Mouse (Mus musculus): ENCODE results near the gene Mrpl34. TPM values are rescaled to one million over a fixed set of nuclear protein-coding genes. Genes with fewer than 3 reads are reported as not detected.

Mrpl34 gene
- polyA plus RNA-seq, 1 experiment: 14.2 TPM

DNA sequence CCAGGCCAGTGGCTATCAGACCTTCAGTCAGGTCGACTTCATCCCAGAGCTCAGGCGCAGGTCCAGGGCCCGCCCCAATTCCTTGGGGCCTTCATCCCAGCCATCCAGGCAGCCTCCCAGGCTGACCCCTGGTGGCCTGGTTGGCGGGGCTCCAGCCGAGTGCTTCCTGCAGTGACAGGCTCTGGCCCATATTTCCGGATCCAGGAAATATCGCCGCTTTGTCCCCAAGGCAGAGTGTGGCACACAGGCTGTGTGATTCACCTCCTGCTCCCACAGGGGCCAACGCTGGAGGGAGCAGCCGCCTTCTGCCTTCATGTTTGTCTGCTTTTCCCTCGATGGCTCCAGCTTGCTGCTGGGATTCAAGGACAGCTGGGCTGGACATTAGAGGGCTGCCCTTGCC lies 31.7 kb downstream of the Mrpl34 start:
- Histone ChIP-seq H3K4me3 (ENCODE audit: control insufficient read depth, low read depth, low read length) (no peak overlapping the region), H3K36me3 (ENCODE audit: control insufficient read depth, insufficient read depth, low read length) (peaks cover 3% of the 10 kb centered on the region), H3K4me1 (ENCODE audit: control insufficient read depth, insufficient read depth, low read length) (peaks cover 8% of the 10 kb centered on the region), H3K27ac (ENCODE audit: control insufficient read depth, insufficient read depth, low read depth, low read length) (no peak overlapping the region; the same call in 1 of the 2 replicates), H3K27me3 (ENCODE audit: control insufficient read depth, insufficient read depth, low read length) (no peaks in the 10 kb centered on the region)
- TF ChIP-seq CTCF (IDR thresholded peaks at IDR 0.05; ENCODE audit: control insufficient read depth, insufficient read depth, insufficient replicate concordance, low read depth, low read length) (no peak), POLR2A (IDR thresholded peaks at IDR 0.05; ENCODE audit: control insufficient read depth, low read depth, low read length) (no peak)

DNA sequence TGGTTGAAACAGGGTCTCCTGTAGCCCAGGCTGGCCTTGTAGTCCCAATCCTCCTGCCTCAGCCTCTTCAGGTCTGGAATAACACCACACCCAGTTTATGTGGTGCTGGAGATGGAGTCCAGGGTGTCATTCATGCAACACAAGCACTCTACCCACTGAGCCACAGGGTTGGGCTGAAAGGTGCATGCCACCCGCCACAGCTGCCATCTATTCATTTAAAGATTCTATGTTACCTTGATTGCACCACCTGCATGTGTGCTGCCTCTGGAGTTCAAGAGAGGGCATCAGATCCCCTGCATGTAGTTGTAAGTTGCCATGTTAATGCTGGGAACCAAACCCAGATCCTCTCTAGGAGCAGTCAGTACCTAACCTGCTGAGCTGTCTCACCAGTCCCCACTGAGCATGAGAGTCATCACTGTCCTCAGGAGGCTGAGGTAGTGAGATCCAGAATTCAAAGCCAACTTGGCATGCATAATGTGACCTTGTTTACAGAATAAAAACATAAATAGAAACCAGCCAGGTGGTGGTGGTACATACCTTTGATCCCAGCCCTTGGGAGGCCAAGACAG lies 32.4 kb downstream of the Mrpl34 start:
- H3K36me3 ChIP-seq (ENCODE audit: control insufficient read depth, insufficient read depth, low read length): peaks cover 3% of the 10 kb centered on the region
- no peaks in the 10 kb centered on the region for H3K27me3 ChIP-seq (ENCODE audit: control insufficient read depth, insufficient read depth, low read length)
- no peak overlapping the region for H3K4me3 ChIP-seq (ENCODE audit: control insufficient read depth, low read depth, low read length)
- TF ChIP-seq POLR2A (IDR thresholded peaks at IDR 0.05; ENCODE audit: control insufficient read depth, low read depth, low read length) (no peak), CTCF (IDR thresholded peaks at IDR 0.05; ENCODE audit: control insufficient read depth, insufficient read depth, insufficient replicate concordance, low read depth, low read length) (no peak)
- peaks cover 8% of the 10 kb centered on the region for H3K4me1 ChIP-seq (ENCODE audit: control insufficient read depth, insufficient read depth, low read length)
- H3K27ac ChIP-seq (ENCODE audit: control insufficient read depth, insufficient read depth, low read depth, low read length): no peak overlapping the region

DNA sequence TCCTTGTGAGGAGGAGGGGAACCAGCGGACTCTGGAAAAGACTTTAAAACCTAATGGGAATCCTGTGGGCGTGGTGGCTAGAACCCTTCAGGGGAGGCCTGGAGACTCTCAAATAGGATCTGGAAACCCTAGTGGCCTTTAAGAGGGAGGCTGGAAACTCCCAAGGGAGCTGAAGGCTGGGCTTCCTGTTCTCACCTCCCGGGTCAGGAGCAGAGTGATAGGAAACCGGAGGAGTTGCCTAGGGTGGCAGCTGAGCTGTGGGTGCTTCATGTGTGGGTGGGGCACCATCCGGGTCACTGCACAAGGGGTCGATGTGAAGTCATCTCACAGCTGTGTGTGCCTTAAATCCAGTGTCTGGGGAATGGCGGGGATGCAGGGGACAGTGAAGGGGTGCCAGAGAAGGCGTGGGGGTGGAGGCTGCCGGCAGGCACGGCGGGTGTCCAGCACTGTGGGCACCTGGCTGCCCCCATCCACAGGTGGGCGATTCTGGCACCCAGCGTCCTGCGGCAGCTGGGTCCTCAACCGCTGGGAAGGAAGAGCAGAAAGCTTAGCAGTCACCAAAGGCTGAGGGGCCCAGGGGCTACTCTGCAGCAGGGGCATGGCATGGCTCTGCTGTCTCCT lies 33.2 kb downstream of the Mrpl34 start:
- Histone ChIP-seq H3K27ac (ENCODE audit: control insufficient read depth, insufficient read depth, low read depth, low read length) (peak overlapping the region; percentile 23; the same call in 1 of the 2 replicates), H3K36me3 (ENCODE audit: control insufficient read depth, insufficient read depth, low read length) (no peaks in the 10 kb centered on the region), H3K4me1 (ENCODE audit: control insufficient read depth, insufficient read depth, low read length) (peaks cover 8% of the 10 kb centered on the region), H3K4me3 (ENCODE audit: control insufficient read depth, low read depth, low read length) (no peak overlapping the region), H3K27me3 (ENCODE audit: control insufficient read depth, insufficient read depth, low read length) (no peaks in the 10 kb centered on the region)
- TF ChIP-seq CTCF (IDR thresholded peaks at IDR 0.05; ENCODE audit: control insufficient read depth, insufficient read depth, insufficient replicate concordance, low read depth, low read length) (no peak), POLR2A (IDR thresholded peaks at IDR 0.05; ENCODE audit: control insufficient read depth, low read depth, low read length) (no peak)

- no peak for TF ChIP-seq POLR2A (IDR thresholded peaks at IDR 0.05; ENCODE audit: control insufficient read depth, low read depth, low read length)
- Histone ChIP-seq H3K4me1 (ENCODE audit: control insufficient read depth, insufficient read depth, low read length) (peaks cover 8% of the 10 kb centered on the region), H3K4me3 (ENCODE audit: control insufficient read depth, low read depth, low read length) (no peak overlapping the region), H3K27ac (ENCODE audit: control insufficient read depth, insufficient read depth, low read depth, low read length) (no peak overlapping the region), H3K36me3 (ENCODE audit: control insufficient read depth, insufficient read depth, low read length) (no peaks in the 10 kb centered on the region), H3K27me3 (ENCODE audit: control insufficient read depth, insufficient read depth, low read length) (no peaks in the 10 kb centered on the region)
Observed at GRCm38 (mm10) chr8:71498816-71499690, 34.3 kb downstream of the Mrpl34 start.

- Histone ChIP-seq H3K27me3 (ENCODE audit: control insufficient read depth, insufficient read depth, low read length) (no peaks in the 10 kb centered on the region), H3K27ac (ENCODE audit: control insufficient read depth, insufficient read depth, low read depth, low read length) (no peak overlapping the region), H3K4me1 (ENCODE audit: control insufficient read depth, insufficient read depth, low read length) (peaks cover 14% of the 10 kb centered on the region), H3K4me3 (ENCODE audit: control insufficient read depth, low read depth, low read length) (no peak overlapping the region), H3K36me3 (ENCODE audit: control insufficient read depth, insufficient read depth, low read length) (no peaks in the 10 kb centered on the region)
- TF ChIP-seq CTCF (IDR thresholded peaks at IDR 0.05; ENCODE audit: control insufficient read depth, insufficient read depth, insufficient replicate concordance, low read depth, low read length): no peak
- TF ChIP-seq POLR2A (IDR thresholded peaks at IDR 0.05; ENCODE audit: control insufficient read depth, low read depth, low read length): no peak
Observed at GRCm38 (mm10) chr8:71504349-71504748, 39.6 kb downstream of the Mrpl34 start.

DNA sequence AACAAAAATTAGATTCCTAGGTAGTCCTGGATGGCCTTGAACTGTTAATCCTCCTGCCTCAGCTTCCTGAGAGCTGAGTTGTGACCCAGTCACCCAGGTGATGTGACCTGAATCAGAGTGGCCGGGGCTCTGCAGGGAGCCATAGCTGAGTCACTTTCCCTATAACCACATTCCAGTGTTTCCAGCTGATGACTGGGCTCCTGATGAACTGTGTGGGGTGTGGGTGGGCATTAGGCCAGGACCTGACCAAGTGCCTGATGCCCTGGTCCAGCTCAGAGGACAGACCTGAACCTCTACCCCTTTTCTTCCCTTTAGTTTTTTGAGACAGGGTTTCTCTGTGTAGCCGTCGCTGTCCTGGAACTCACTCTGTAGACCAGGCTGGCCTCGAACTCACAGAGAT lies 40.6 kb downstream of the Mrpl34 start:
- peaks cover 14% of the 10 kb centered on the region for H3K4me1 ChIP-seq (ENCODE audit: control insufficient read depth, insufficient read depth, low read length)
- no peak overlapping the region for H3K27ac ChIP-seq (ENCODE audit: control insufficient read depth, insufficient read depth, low read depth, low read length)
- H3K4me3 ChIP-seq (ENCODE audit: control insufficient read depth, low read depth, low read length): no peak overlapping the region
- TF ChIP-seq POLR2A (IDR thresholded peaks at IDR 0.05; ENCODE audit: control insufficient read depth, low read depth, low read length) (no peak), CTCF (IDR thresholded peaks at IDR 0.05; ENCODE audit: control insufficient read depth, insufficient read depth, insufficient replicate concordance, low read depth, low read length) (no peak)
- H3K36me3 ChIP-seq (ENCODE audit: control insufficient read depth, insufficient read depth, low read length): no peaks in the 10 kb centered on the region
- H3K27me3 ChIP-seq (ENCODE audit: control insufficient read depth, insufficient read depth, low read length): no peaks in the 10 kb centered on the region

DNA sequence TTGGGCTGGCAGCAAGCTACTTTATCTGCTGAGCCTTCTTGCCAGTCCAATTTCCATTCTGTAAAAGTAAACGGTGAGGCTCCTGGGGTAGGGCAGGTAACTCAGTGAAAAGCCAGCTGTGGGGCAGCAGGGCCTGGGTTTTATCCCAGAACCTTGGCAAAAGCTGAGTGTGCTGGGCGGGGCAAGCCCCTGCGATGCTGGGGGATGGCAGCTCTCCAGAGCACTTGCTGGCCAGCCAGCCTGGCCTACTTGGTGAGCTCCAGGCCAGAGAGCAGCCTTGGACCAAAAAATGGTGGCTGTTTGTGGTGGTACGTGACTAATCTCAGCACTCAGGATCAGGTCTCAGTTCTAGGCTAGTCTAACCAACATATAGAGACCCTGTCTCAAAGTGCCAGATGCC lies 41.2 kb downstream of the Mrpl34 start:
- TF ChIP-seq POLR2A (IDR thresholded peaks at IDR 0.05; ENCODE audit: control insufficient read depth, low read depth, low read length) (no peak), CTCF (IDR thresholded peaks at IDR 0.05; ENCODE audit: control insufficient read depth, insufficient read depth, insufficient replicate concordance, low read depth, low read length) (no peak)
- H3K27ac ChIP-seq (ENCODE audit: control insufficient read depth, insufficient read depth, low read depth, low read length): no peak overlapping the region
- peaks cover 14% of the 10 kb centered on the region for H3K4me1 ChIP-seq (ENCODE audit: control insufficient read depth, insufficient read depth, low read length)
- no peak overlapping the region for H3K4me3 ChIP-seq (ENCODE audit: control insufficient read depth, low read depth, low read length)
- no peaks in the 10 kb centered on the region for H3K36me3 ChIP-seq (ENCODE audit: control insufficient read depth, insufficient read depth, low read length)
- no peaks in the 10 kb centered on the region for H3K27me3 ChIP-seq (ENCODE audit: control insufficient read depth, insufficient read depth, low read length)

All from testis, adult 2 months (tissue).